Mouse (Mus musculus) olfactory bulb, adult 2 months (tissue): ENCODE data around the gene Scn5a. TPM values are rescaled to one million over a fixed set of nuclear protein-coding genes. Genes with fewer than 3 reads are reported as not detected.
A peak's percentile ranks its signal among the peaks of the same experiment; 100 is the strongest.

Experiments
- H3K27ac ChIP-seq: fragments of 200-500 bp; 2 replicates; pipeline ENCODE4 v1.5.1; 2012; ENCODE audit warnings: low read depth, low read length; ENCODE audit not compliant: insufficient read depth
- H3K4me1 ChIP-seq: fragments of 200-500 bp; 2 replicates; pipeline ENCODE4 v1.6.1; 2012; ENCODE audit warnings: low read length; ENCODE audit not compliant: control insufficient read depth, insufficient read depth
- H3K4me3 ChIP-seq: fragments of 200-500 bp; 2 replicates; pipeline ENCODE4 v1.5.1; 2012; ENCODE audit warnings: mild to moderate bottlenecking, low read depth, low read length, moderate library complexity; ENCODE audit not compliant: insufficient read depth
- CTCF ChIP-seq: fragments of 200-500 bp; IDR thresholded peaks from 2 replicates; pipeline ENCODE4 v1.5.1; 2012; ENCODE audit warnings: low read depth, mild to moderate bottlenecking, low read length, moderate library complexity; ENCODE audit not compliant: insufficient read depth
- POLR2A ChIP-seq: fragments of 200-500 bp; IDR thresholded peaks from 2 replicates; pipeline ENCODE4 v1.6.1; 2012; ENCODE audit warnings: mild to moderate bottlenecking, low read depth, low read length, moderate library complexity; ENCODE audit not compliant: insufficient read depth
- WGBS: fragments of 180-500 bp; shearing (Covaris S2); methylation state at CpG from one replicate; pipeline ENCODE4 v1.1.7; 2018; 5-methylcytosine and 5-hydroxymethylcytosine counted together
- polyA plus RNA-seq: library from polyadenylated mRNA; stranded (reverse); fragments of >200 nt; gene quantifications from 2 replicates; pipeline ENCODE4 v1.2.4, GENCODE M21; 2012; ENCODE audit warnings: low replicate concordance; ENCODE audit not compliant: missing spikeins, insufficient read depth, insufficient read length

The Scn5a gene
- polyA plus RNA-seq, 1 experiment, result not detected

GRCm38 (mm10) chr9:119589592-119589991 is 10.8 kb upstream of the Scn5a start:
- TF ChIP-seq POLR2A, result no peak
- no peak for TF ChIP-seq CTCF
- H3K27ac ChIP-seq, result no peak overlapping the region
- H3K4me1 ChIP-seq, result peaks cover 7% of the 10 kb centered on the region; the same call in 1 of the 2 replicates
- 90% methylated on average over 8 of the region's 8 CpGs for WGBS
- H3K4me3 ChIP-seq, result no peak overlapping the region

GRCm38 (mm10) chr9:119588763-119589449 is 10.1 kb upstream of the Scn5a start:
- TF ChIP-seq POLR2A (no peak), CTCF (no peak)
- WGBS, result 41% methylated on average over 26 of the region's 26 CpGs
- H3K4me3 ChIP-seq, result no peak overlapping the region
- no peak overlapping the region for H3K27ac ChIP-seq
- H3K4me1 ChIP-seq, result peaks cover 10% of the 10 kb centered on the region; the same call in 1 of the 2 replicates

- no peak overlapping the region for H3K27ac ChIP-seq
- TF ChIP-seq POLR2A, result no peak
- peak; percentile 85 for TF ChIP-seq CTCF
- peaks cover 14% of the 10 kb centered on the region for H3K4me1 ChIP-seq
- 1% methylated on average over 6 of the region's 6 CpGs for WGBS
- no peak overlapping the region for H3K4me3 ChIP-seq
These were observed 1.9 kb upstream of the Scn5a start for GRCm38 (mm10) chr9:119580668-119581067.

GRCm38 (mm10) chr9:119580187-119580586 is 1.4 kb upstream of the Scn5a start:
- TF ChIP-seq CTCF, result no peak
- TF ChIP-seq POLR2A, result no peak
- Histone ChIP-seq H3K27ac (no peak overlapping the region), H3K4me3 (no peak overlapping the region), H3K4me1 (peaks cover 14% of the 10 kb centered on the region)
- WGBS, result 91% methylated on average over 17 of the region's 17 CpGs

- TF ChIP-seq POLR2A (no peak), CTCF (no peak)
- H3K27ac ChIP-seq, result no peak overlapping the region
- WGBS, result 7% methylated on average over 24 of the region's 24 CpGs
- H3K4me1 ChIP-seq, result peaks cover 15% of the 10 kb centered on the region
- H3K4me3 ChIP-seq, result peak overlapping the region; percentile 52
These were observed 543 bp downstream of the Scn5a start for GRCm38 (mm10) chr9:119578311-119578635.

GRCm38 (mm10) chr9:119576977-119577376 is 1.8 kb downstream of the Scn5a start:
- peaks cover 22% of the 10 kb centered on the region for H3K4me1 ChIP-seq
- H3K4me3 ChIP-seq, result no peak overlapping the region
- TF ChIP-seq POLR2A, result no peak
- TF ChIP-seq CTCF, result no peak
- no peak overlapping the region for H3K27ac ChIP-seq
- WGBS, result 95% methylated on average over 2 of the region's 2 CpGs

- WGBS, result 69% methylated on average over 9 of the region's 9 CpGs
- H3K4me1 ChIP-seq, result peaks cover 30% of the 10 kb centered on the region
- TF ChIP-seq CTCF, result no peak
- TF ChIP-seq POLR2A, result no peak
- H3K4me3 ChIP-seq, result no peak overlapping the region
- no peak overlapping the region for H3K27ac ChIP-seq
These were observed 3.1 kb downstream of the Scn5a start for GRCm38 (mm10) chr9:119575732-119576131.

- H3K27ac ChIP-seq, result no peak overlapping the region
- peaks cover 30% of the 10 kb centered on the region for H3K4me1 ChIP-seq
- H3K4me3 ChIP-seq, result no peak overlapping the region
- TF ChIP-seq POLR2A (no peak), CTCF (no peak)
- 82% methylated on average over 7 of the region's 7 CpGs for WGBS
These were observed 4.5 kb downstream of the Scn5a start for GRCm38 (mm10) chr9:119574366-119574765.

GRCm38 (mm10) chr9:119573009-119573408 is 5.8 kb downstream of the Scn5a start:
- no peak overlapping the region for H3K27ac ChIP-seq
- WGBS, result 38% methylated on average over 14 of the region's 14 CpGs
- H3K4me1 ChIP-seq, result peaks cover 23% of the 10 kb centered on the region
- H3K4me3 ChIP-seq, result no peak overlapping the region
- TF ChIP-seq POLR2A (no peak), CTCF (no peak)
